Mouse (Mus musculus): ENCODE measurements around the gene Zcchc2. TPM values are rescaled to one million over a fixed set of nuclear protein-coding genes. Genes with fewer than 3 reads are reported as not detected.
A peak's percentile ranks its signal among the peaks of the same experiment; 100 is the strongest.

The Zcchc2 gene
- polyA plus RNA-seq (2014; fragmentation: Nextera tagmentation; extraction: Ambion mirVana) = 2.8 TPM in 2 replicates

GRCm38 (mm10) chr1:105990138-105990821 is at the start of gene Zcchc2:
Zcchc2 (plus strand) TSS chr1:105990406.
- Histone ChIP-seq H3K27me3 (replicated peaks; ENCODE audit: control insufficient read depth, insufficient read depth, low read length) (no peaks in the 10 kb centered on the region), H3K27ac (replicated peaks; ENCODE audit: low read depth, low read length) (peak within 1 kb of the TSS; percentile 95), H3K36me3 (ENCODE audit: control insufficient read depth, insufficient read depth, low read length) (no peaks in the 10 kb centered on the region), H3K4me2 (ENCODE audit: low read depth, low read length) (peak within 1 kb of the TSS; percentile 99), H3K4me3 (ENCODE audit: low read depth, low read length) (peak within 1 kb of the TSS; percentile 80), H3K4me1 (ENCODE audit: control insufficient read depth, insufficient read depth, low read length) (peaks cover 35% of the 10 kb centered on the region), H3K9me3 (ENCODE audit: control insufficient read depth, low read length) (no peaks in the 10 kb centered on the region), H3K9ac (ENCODE audit: low read depth, low read length) (peak within 1 kb of the TSS; percentile 79)
- 0% methylated on average over 12 of the region's 83 CpGs for WGBS
- DNase-seq (ENCODE audit: low spot score) (peak; percentile 99), ATAC-seq (ENCODE audit: low read depth) (peak; percentile 95)

GRCm38 (mm10) chr1:105944927-105945580 is 45.2 kb upstream of the Zcchc2 start:
- no peak overlapping the region for H3K4me2 ChIP-seq (ENCODE audit: low read depth, low read length)
- H3K4me3 ChIP-seq (ENCODE audit: low read depth, low read length) = no peak overlapping the region
- 61% methylated on average over 10 of the region's 10 CpGs for WGBS
- H3K27me3 ChIP-seq (replicated peaks; ENCODE audit: control insufficient read depth, insufficient read depth, low read length) = no peaks in the 10 kb centered on the region
- no peak for DNase-seq (ENCODE audit: low spot score)
- no peak for ATAC-seq (ENCODE audit: low read depth)
- no peak overlapping the region for H3K9ac ChIP-seq (ENCODE audit: low read depth, low read length)
- no peaks in the 10 kb centered on the region for H3K9me3 ChIP-seq (ENCODE audit: control insufficient read depth, low read length)
- no peak overlapping the region for H3K27ac ChIP-seq (replicated peaks; ENCODE audit: low read depth, low read length)
- no peaks in the 10 kb centered on the region for H3K4me1 ChIP-seq (ENCODE audit: control insufficient read depth, insufficient read depth, low read length)
- H3K36me3 ChIP-seq (ENCODE audit: control insufficient read depth, insufficient read depth, low read length) = no peaks in the 10 kb centered on the region

- Histone ChIP-seq H3K36me3 (ENCODE audit: control insufficient read depth, insufficient read depth, low read length) (no peaks in the 10 kb centered on the region), H3K27ac (replicated peaks; ENCODE audit: low read depth, low read length) (no peak overlapping the region), H3K4me3 (ENCODE audit: low read depth, low read length) (no peak overlapping the region), H3K9ac (ENCODE audit: low read depth, low read length) (no peak overlapping the region), H3K9me3 (ENCODE audit: control insufficient read depth, low read length) (no peaks in the 10 kb centered on the region), H3K4me2 (ENCODE audit: low read depth, low read length) (no peak overlapping the region), H3K4me1 (ENCODE audit: control insufficient read depth, insufficient read depth, low read length) (no peaks in the 10 kb centered on the region), H3K27me3 (replicated peaks; ENCODE audit: control insufficient read depth, insufficient read depth, low read length) (no peaks in the 10 kb centered on the region)
- DNase-seq (ENCODE audit: low spot score) (peak; percentile 62), ATAC-seq (ENCODE audit: low read depth) (no peak)
- WGBS = 51% methylated on average over 13 of the region's 13 CpGs
Measured at GRCm38 (mm10) chr1:105946581-105947540, 43.3 kb upstream of the Zcchc2 start.

- Histone ChIP-seq H3K4me1 (ENCODE audit: control insufficient read depth, insufficient read depth, low read length) (no peaks in the 10 kb centered on the region), H3K9me3 (ENCODE audit: control insufficient read depth, low read length) (no peaks in the 10 kb centered on the region), H3K4me3 (ENCODE audit: low read depth, low read length) (no peak overlapping the region), H3K9ac (ENCODE audit: low read depth, low read length) (no peak overlapping the region), H3K27me3 (replicated peaks; ENCODE audit: control insufficient read depth, insufficient read depth, low read length) (no peaks in the 10 kb centered on the region), H3K27ac (replicated peaks; ENCODE audit: low read depth, low read length) (no peak overlapping the region), H3K36me3 (ENCODE audit: control insufficient read depth, insufficient read depth, low read length) (no peaks in the 10 kb centered on the region), H3K4me2 (ENCODE audit: low read depth, low read length) (no peak overlapping the region)
- no peak for DNase-seq (ENCODE audit: low spot score)
- 82% methylated on average over 6 of the region's 6 CpGs for WGBS
- ATAC-seq (ENCODE audit: low read depth) = no peak
Measured at GRCm38 (mm10) chr1:105948352-105948751, 41.9 kb upstream of the Zcchc2 start.

GRCm38 (mm10) chr1:105953588-105953987 is 36.6 kb upstream of the Zcchc2 start:
- Histone ChIP-seq H3K9me3 (ENCODE audit: control insufficient read depth, low read length) (peaks cover 6% of the 10 kb centered on the region; the same call in 1 of the 2 replicates), H3K27ac (replicated peaks; ENCODE audit: low read depth, low read length) (no peak overlapping the region), H3K36me3 (ENCODE audit: control insufficient read depth, insufficient read depth, low read length) (no peaks in the 10 kb centered on the region), H3K27me3 (replicated peaks; ENCODE audit: control insufficient read depth, insufficient read depth, low read length) (no peaks in the 10 kb centered on the region), H3K4me2 (ENCODE audit: low read depth, low read length) (no peak overlapping the region), H3K9ac (ENCODE audit: low read depth, low read length) (no peak overlapping the region), H3K4me1 (ENCODE audit: control insufficient read depth, insufficient read depth, low read length) (no peaks in the 10 kb centered on the region), H3K4me3 (ENCODE audit: low read depth, low read length) (no peak overlapping the region)
- ATAC-seq (ENCODE audit: low read depth) (no peak), DNase-seq (ENCODE audit: low spot score) (no peak)
- WGBS = 50% methylated on average over 2 of the region's 2 CpGs

- no peak overlapping the region for H3K9ac ChIP-seq (ENCODE audit: low read depth, low read length)
- no peak overlapping the region for H3K4me3 ChIP-seq (ENCODE audit: low read depth, low read length)
- no peak overlapping the region for H3K4me2 ChIP-seq (ENCODE audit: low read depth, low read length)
- ATAC-seq (ENCODE audit: low read depth) (no peak), DNase-seq (ENCODE audit: low spot score) (no peak)
- H3K27me3 ChIP-seq (replicated peaks; ENCODE audit: control insufficient read depth, insufficient read depth, low read length) = no peaks in the 10 kb centered on the region
- no peaks in the 10 kb centered on the region for H3K4me1 ChIP-seq (ENCODE audit: control insufficient read depth, insufficient read depth, low read length)
- H3K36me3 ChIP-seq (ENCODE audit: control insufficient read depth, insufficient read depth, low read length) = no peaks in the 10 kb centered on the region
- H3K9me3 ChIP-seq (ENCODE audit: control insufficient read depth, low read length) = peaks cover 6% of the 10 kb centered on the region; the same call in 1 of the 2 replicates
- no peak overlapping the region for H3K27ac ChIP-seq (replicated peaks; ENCODE audit: low read depth, low read length)
Measured at GRCm38 (mm10) chr1:105954047-105954446, 36.2 kb upstream of the Zcchc2 start.

- Histone ChIP-seq H3K27ac (replicated peaks; ENCODE audit: low read depth, low read length) (no peak overlapping the region), H3K27me3 (replicated peaks; ENCODE audit: control insufficient read depth, insufficient read depth, low read length) (no peaks in the 10 kb centered on the region), H3K36me3 (ENCODE audit: control insufficient read depth, insufficient read depth, low read length) (no peaks in the 10 kb centered on the region), H3K4me2 (ENCODE audit: low read depth, low read length) (no peak overlapping the region), H3K4me1 (ENCODE audit: control insufficient read depth, insufficient read depth, low read length) (no peaks in the 10 kb centered on the region), H3K9me3 (ENCODE audit: control insufficient read depth, low read length) (peaks cover 6% of the 10 kb centered on the region; the same call in 1 of the 2 replicates), H3K9ac (ENCODE audit: low read depth, low read length) (no peak overlapping the region), H3K4me3 (ENCODE audit: low read depth, low read length) (no peak overlapping the region)
- DNase-seq (ENCODE audit: low spot score) = no peak
- 86% methylated on average over 5 of the region's 5 CpGs for WGBS
- ATAC-seq (ENCODE audit: low read depth) = no peak
Measured at GRCm38 (mm10) chr1:105956057-105956456, 34.1 kb upstream of the Zcchc2 start.

GRCm38 (mm10) chr1:105961472-105961871 is 28.7 kb upstream of the Zcchc2 start:
- Histone ChIP-seq H3K9me3 (ENCODE audit: control insufficient read depth, low read length) (no peaks in the 10 kb centered on the region), H3K27me3 (replicated peaks; ENCODE audit: control insufficient read depth, insufficient read depth, low read length) (no peaks in the 10 kb centered on the region), H3K27ac (replicated peaks; ENCODE audit: low read depth, low read length) (no peak overlapping the region), H3K4me3 (ENCODE audit: low read depth, low read length) (no peak overlapping the region), H3K4me2 (ENCODE audit: low read depth, low read length) (no peak overlapping the region), H3K36me3 (ENCODE audit: control insufficient read depth, insufficient read depth, low read length) (no peaks in the 10 kb centered on the region), H3K4me1 (ENCODE audit: control insufficient read depth, insufficient read depth, low read length) (no peaks in the 10 kb centered on the region), H3K9ac (ENCODE audit: low read depth, low read length) (no peak overlapping the region)
- WGBS = 59% methylated on average over 4 of the region's 4 CpGs
- DNase-seq (ENCODE audit: low spot score) = no peak
- ATAC-seq (ENCODE audit: low read depth) = no peak
